Mouse (Mus musculus): ENCODE data around the gene Tcf7l2.

Gene Tcf7l2

DNA sequence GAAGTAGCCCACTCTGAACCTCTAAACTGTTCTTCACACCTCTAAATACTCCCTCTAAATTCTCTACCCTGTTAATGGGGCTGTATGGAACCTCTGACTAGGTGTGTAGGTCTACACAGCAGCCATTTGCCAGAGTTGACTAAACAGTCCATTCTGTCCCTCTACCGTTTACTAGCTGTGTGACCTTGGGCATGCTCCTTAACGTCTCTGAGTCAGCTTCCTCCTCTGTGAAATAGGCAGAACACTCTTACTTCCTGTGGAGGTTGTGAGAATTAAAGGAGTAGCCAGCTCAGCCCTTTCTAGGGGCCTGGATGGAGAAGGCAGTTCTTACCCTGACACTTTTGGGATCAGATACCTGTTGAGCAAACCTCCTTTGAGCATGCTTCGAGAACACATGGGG, 120.9 kb downstream of the Tcf7l2 start:
- no peak for TF ChIP-seq GATA4 (IDR thresholded peaks at IDR 0.05; ENCODE audit: insufficient replicate concordance, low read length)

DNA sequence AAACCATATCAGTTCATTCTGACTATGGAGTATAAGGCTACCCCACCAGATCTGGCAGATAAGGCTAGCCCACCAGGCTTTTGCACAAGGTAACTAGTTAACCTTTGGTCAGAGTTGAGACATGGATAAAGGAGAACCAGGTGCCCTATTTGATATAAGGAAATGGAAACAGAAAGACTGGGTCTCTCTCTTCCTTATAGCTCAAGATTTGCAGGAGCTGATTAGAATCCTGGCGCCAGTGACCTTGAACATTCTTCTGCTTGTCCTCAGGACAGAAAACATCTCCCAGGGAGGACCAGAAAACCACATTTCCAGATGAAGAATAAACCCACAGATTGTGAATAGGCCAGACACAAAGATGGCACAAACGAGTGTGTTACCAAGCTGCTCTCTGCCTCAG, 123.4 kb downstream of the Tcf7l2 start:
- no peak for TF ChIP-seq GATA4 (IDR thresholded peaks at IDR 0.05; ENCODE audit: insufficient replicate concordance, low read length)

- 0 out of 2 replicates have a peak, but pooled peaks have one; percentile 21 for TF ChIP-seq GATA4 (IDR thresholded peaks at IDR 0.05; ENCODE audit: insufficient replicate concordance, low read length)
These were observed 124.4 kb downstream of the Tcf7l2 start for GRCm38 (mm10) chr19:55865774-55866578.

- TF ChIP-seq GATA4 (IDR thresholded peaks at IDR 0.05; ENCODE audit: insufficient replicate concordance, low read length), result no peak
These were observed 125.6 kb downstream of the Tcf7l2 start for GRCm38 (mm10) chr19:55867255-55867654.

DNA sequence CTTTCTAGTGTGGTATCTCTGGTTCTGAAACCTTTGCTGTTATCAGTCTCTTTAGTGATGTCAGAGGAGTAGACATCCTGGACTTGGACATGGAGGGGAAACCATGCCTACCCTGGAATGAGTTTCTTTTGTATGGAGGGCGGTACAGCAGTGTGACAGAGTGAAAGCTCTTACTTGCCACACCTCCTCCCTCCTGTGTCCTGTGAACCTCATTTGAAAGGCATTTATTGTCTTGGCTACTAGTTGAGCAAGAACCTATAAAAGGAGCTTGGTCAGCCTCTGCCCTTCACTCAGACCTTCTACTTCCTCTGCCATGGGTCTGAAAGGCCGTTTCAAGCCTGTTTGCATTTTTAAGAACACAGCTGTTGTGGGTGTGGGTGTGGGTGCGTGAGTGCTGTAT, 126.3 kb downstream of the Tcf7l2 start:
- no peak for TF ChIP-seq GATA4 (IDR thresholded peaks at IDR 0.05; ENCODE audit: insufficient replicate concordance, low read length)

GRCm38 (mm10) chr19:55868597-55868996, 127.0 kb downstream of the Tcf7l2 start:
- no peak for TF ChIP-seq GATA4 (IDR thresholded peaks at IDR 0.05; ENCODE audit: insufficient replicate concordance, low read length)

DNA sequence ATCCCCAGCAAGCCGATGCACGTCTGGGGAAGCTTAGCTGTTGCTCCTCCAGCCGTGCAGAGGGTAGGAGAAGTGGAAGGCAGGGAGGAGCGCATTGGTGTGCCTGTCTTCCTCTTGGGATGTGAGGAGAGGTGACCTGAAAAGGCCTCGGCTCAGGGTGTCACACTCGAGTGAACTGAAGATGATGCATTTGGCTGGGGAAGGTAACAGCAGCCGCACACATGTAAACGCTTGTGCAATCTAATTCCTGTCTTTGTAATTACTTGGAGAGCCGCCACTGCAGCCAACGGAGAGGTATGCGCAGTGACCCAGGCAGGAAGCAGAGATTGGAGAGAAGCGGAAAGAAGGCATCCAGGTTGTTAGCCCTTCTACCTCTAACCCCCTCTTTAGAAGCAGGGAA, 129.2 kb downstream of the Tcf7l2 start:
- no peak for TF ChIP-seq GATA4 (IDR thresholded peaks at IDR 0.05; ENCODE audit: insufficient replicate concordance, low read length)

- no peak for TF ChIP-seq GATA4 (IDR thresholded peaks at IDR 0.05; ENCODE audit: insufficient replicate concordance, low read length)
These were observed 129.9 kb downstream of the Tcf7l2 start for GRCm38 (mm10) chr19:55871496-55871895.

DNA sequence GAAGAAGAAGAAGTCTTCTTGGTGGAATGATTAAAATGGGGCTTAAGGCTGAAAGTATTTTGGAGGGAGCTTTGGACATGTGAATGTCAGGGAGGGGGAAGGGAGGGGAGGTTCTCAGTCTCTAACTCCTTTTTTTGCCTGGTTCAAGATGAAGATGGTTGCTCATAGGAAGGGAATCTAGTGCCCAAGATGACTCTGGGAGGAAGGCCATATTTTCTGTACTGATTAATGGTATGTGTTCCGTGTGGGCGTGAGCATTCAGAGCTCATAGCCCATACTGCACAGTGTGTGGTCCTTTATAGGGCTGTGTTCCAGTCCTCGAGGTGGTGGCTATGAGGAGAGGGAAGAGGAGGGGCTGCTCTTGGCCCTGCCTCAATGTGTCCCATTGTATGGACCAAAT, 131.6 kb downstream of the Tcf7l2 start:
- TF ChIP-seq GATA4 (IDR thresholded peaks at IDR 0.05; ENCODE audit: insufficient replicate concordance, low read length), result no peak

- no peak for TF ChIP-seq GATA4 (IDR thresholded peaks at IDR 0.05; ENCODE audit: insufficient replicate concordance, low read length)
These were observed 134.9 kb downstream of the Tcf7l2 start for GRCm38 (mm10) chr19:55876501-55876900.

DNA sequence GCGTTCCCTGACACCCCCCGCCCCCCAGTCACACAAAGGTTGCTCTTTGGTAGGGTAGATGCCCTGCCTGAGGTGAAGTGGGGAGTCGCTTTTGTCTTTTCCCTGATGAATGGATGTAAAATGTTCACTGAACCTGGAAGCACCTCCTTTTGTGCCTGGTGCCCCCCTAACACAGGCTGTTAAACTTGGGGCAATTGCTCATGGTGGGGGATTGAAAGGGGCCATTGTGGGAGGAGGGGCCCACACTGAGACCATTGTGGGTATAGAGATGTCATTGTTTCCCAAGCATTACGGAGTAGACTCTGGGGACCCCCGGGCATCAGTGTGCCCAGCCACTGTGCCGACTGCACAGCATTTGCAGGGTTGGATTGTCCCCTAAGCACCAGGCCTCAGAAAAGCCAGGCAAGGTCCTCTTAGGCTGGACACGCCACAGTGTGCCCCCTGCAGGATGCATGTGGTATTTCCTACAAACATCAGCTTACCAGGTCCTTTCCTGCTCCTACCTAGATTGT, 135.8 kb downstream of the Tcf7l2 start:
- TF ChIP-seq GATA4 (IDR thresholded peaks at IDR 0.05; ENCODE audit: insufficient replicate concordance, low read length), result no peak

- TF ChIP-seq GATA4 (IDR thresholded peaks at IDR 0.05; ENCODE audit: insufficient replicate concordance, low read length), result no peak
These were observed 139.2 kb downstream of the Tcf7l2 start for GRCm38 (mm10) chr19:55880664-55881359.

DNA sequence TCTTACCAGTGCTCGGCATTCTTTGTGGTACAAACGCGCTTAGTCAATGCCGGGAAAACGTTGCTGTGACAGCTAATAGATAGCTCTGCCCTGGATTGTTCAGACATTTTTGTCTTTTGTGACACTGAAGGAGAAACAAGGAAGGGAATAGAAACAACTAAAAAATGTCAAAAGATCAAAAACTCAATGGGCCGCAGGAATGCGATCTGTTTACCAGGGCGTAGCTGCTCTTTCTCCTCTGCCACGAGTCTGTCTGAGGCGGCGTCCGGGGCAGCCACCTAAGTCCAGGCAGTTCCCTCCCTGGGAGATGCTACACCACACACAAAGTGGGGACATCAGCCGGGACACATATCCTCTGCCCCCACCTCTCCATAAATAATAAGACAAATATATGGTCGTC, 144.9 kb downstream of the Tcf7l2 start:
- TF ChIP-seq GATA4 (IDR thresholded peaks at IDR 0.05; ENCODE audit: insufficient replicate concordance, low read length), result no peak

DNA sequence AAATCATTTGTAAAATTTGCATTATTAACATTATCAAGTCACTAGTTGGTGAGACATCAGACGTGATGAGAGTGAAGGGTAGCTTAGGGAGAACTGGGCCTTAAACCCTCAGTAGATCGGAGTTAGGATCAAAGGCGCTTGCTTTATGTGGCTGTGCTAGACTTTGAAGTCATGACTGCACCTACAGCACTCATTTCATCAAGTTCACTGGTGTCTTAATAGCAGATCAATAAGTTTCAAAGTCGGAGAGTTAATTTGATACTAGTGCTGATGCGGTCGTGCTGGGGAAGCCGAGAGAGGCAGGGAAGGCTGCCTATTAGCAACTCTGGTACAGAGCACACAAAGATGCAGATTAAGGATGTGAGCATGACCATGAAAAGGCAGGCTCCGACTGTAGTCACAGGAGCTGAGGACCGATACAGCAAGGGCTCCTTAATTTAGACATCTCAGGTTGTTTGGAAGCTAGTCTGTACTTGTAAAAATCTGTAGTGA, 150.1 kb downstream of the Tcf7l2 start:
- no peak for TF ChIP-seq GATA4 (IDR thresholded peaks at IDR 0.05; ENCODE audit: insufficient replicate concordance, low read length)

DNA sequence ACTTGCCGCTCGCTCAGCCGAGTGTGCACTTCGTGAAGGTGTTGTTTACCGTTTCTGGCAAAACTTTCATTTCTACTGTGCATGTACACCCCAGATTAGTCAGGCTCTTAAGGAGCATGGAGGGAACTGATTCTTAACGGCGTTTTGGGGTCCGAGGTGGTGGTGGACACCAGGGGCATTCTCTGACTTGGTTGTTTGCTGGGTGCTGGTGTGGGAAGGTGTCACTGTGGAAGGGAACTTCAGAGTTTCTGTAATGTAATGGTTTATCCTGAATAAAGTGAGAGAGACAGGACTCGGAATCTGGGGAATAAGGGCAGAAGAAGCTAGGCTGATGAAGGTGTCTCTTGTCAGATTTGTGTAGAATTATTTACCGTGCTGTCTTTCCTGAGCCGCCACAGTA, 151.9 kb downstream of the Tcf7l2 start:
- no peak for TF ChIP-seq GATA4 (IDR thresholded peaks at IDR 0.05; ENCODE audit: insufficient replicate concordance, low read length)

- TF ChIP-seq GATA4 (IDR thresholded peaks at IDR 0.05; ENCODE audit: insufficient replicate concordance, low read length), result no peak
These were observed 152.8 kb downstream of the Tcf7l2 start for GRCm38 (mm10) chr19:55894396-55894795.

Data from liver, adult (tissue).